Mouse (Mus musculus): ENCODE results near the gene Rxrb. TPM values are rescaled to one million over a fixed set of nuclear protein-coding genes. Genes with fewer than 3 reads are reported as not detected.

Gene Rxrb
- polyA plus RNA-seq (2014; fragmentation: Illumina TruSeq; extraction: RNeasy Lipid Tissue Mini Kit (QIAGEN cat#74804); ENCODE audit: low read depth, low replicate concordance), result 0.99 TPM

DNA sequence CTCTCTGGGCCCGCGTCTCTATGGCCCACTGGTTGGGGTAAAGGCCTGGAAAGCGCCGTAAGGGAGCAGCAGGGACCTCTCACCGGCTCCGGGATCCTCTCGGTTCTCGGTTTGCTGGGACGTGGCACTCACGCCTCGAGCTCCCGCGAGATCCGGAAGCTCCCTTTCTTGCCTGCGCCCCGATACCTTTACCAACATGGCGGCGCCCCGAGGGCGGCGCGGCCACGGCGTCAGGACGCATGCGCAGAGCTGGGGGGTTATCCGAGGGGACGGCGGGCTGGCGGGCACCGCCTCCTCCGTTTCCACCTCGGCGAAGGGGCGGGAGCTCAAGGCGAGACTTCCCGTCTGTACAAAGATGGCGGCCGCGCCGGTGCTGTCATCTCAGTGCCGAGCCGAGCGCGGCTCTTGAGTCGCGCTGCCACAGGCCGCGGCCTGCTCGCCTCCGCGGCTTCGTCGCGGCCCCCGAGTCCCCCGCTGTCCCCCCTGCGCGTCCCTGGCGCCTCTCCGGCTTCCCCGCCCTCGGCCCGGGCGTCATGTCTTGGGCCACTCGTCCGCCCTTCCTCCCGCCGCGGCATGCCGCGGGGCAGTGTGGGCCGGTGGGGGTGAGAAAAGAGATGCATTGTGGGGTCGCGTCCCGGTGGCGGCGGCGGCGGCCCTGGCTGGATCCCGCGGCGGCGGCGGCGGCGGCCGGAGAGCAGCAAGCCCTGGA lies at the start of gene Rxrb, which contains the start of gene Slc39a7:
Gene Rxrb (plus strand): TSS at position 348 of the 709 bp plus-strand sequence.
Gene Slc39a7 (minus strand): TSS at position 218 of the 709 bp plus-strand sequence.

DNA sequence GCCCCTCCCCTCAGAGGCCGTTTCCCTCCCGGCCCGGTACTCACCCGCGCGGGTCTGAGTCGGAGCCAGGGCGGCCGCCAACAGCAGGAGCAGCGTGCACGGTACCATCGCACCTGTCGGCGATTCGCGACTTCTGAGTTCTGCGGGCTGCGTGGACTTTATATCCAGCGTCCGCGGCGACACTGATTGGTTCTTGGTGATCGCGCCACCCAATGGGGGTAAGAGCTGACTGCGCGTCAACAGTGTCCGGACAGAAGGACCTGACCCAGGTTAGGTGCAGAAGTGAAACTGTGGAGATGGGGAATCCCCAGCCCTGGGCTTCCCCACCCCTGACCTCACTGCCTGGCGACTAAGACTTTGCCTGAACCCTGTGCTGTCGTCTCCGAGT lies 31.5 kb upstream of the Rxrb start, which contains the start of gene H2-K1:
Gene H2-K1 (minus strand): TSS at position 198 of the 388 bp plus-strand sequence.

DNA sequence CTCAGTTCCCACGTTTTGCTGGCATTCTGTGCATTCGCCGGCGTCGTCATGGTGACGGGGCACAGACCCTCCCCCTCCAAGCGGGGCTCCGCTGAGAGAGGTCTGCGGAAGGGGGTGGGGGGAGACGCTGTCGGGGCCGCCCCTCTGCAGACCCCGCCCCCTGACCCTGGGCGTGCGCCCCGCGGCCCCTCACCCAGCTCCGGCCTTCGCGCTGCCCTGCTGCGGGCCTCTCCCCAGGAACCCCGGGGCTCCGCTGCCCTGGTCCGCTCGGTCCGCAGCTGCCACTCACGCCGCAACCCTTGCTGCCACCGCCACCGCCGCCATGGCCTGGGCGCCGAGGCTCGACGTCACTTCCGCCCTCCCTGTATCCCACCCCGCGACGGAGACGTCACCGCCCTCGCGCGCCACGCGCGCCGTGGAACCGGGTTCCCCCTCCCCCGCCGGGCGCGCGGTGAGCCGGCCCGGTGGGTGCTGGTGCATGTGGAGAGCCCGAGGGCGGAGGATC lies 7.2 kb upstream of the Rxrb start, which contains the start of gene Ring1:
Gene Ring1 (minus strand): TSS at position 364 of the 505 bp plus-strand sequence.

DNA sequence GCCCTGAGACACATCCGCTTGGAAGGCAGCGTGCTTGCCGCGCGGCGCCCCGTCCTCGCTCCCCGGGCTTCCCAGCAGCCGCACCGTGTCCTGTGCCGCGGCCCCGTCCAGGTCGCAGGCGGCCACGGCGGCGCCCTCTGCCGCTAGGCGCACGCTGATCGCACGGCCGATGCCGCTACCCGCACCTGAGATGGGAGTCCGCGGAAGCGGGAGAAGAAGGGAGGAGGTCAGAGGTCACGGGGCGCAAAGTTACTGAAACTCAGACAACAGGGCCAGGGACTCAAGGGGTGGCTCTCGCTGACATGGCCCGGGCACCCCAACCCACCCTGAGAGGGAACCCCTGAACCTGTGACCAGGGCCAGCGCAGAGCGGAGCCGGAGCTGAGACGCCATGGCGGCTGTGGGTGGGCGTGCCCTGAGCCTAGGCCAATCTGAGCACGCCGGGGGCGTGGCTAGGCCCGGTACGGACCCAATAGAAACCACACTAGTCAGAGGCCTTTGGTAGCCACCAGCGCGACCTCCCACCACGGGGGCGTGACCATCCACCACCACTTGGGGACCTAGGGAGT lies 3.9 kb upstream of the Rxrb start, which contains the start of gene H2-Ke6:
Gene H2-Ke6 (minus strand): TSS at position 405 of the 568 bp plus-strand sequence.

DNA sequence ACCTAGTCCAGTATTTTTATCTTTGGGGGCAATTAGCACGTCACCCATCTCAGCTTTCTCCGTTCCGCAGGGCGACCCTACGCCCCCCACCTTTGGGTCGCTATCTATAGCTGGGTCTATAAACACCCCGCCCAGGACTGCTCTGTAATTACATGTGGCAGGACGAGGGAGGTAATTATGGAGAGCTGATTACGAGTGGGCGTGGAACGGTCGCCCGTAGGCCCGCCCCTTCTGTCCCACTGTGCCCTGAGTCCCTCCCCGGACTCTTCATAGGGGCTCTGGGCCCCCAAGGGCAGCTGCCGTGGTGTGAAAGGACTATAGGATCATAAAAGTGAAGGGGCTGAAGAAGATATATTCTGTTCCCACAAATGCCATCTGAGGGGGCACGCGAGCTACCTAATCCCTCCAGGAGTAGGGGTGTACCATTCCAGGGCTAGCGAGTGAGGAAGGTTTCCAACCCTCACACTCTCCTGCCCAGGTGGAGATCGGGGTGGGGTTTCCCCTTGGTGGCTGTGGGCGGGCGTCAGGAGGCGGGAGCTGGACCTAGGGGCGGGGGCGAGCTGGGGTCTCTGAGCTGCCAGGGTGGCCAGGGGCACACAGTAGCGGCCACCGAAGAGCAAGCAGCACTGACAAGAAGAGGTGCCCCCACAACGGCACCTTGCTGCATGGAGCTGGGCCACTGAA lies 7.4 kb downstream of the Rxrb start, which contains the start of gene Col11a2:
Gene Col11a2 (plus strand): TSS at position 560 of the 684 bp plus-strand sequence.

Other genes starting within 250 kb of the Rxrb start
- gene Angptl4, start 250.0 kb upstream of the Rxrb start, polyA plus RNA-seq (2014; fragmentation: Illumina TruSeq; extraction: RNeasy Lipid Tissue Mini Kit (QIAGEN cat#74804); ENCODE audit: low read depth, low replicate concordance), result 4.9 TPM
- gene Kank3, start 221.3 kb upstream of the Rxrb start, polyA plus RNA-seq (2014; fragmentation: Illumina TruSeq; extraction: RNeasy Lipid Tissue Mini Kit (QIAGEN cat#74804); ENCODE audit: low read depth, low replicate concordance), result 17.0 TPM
- 62.1 TPM for gene Rps28, start 207.2 kb upstream of the Rxrb start, polyA plus RNA-seq (2014; fragmentation: Illumina TruSeq; extraction: RNeasy Lipid Tissue Mini Kit (QIAGEN cat#74804); ENCODE audit: low read depth, low replicate concordance)
- gene Ndufa7, start 207.2 kb upstream of the Rxrb start, polyA plus RNA-seq (2014; fragmentation: Illumina TruSeq; extraction: RNeasy Lipid Tissue Mini Kit (QIAGEN cat#74804); ENCODE audit: low read depth, low replicate concordance), result 29.1 TPM
- 7.3 TPM for gene Cd320, start 188.7 kb upstream of the Rxrb start, polyA plus RNA-seq (2014; fragmentation: Illumina TruSeq; extraction: RNeasy Lipid Tissue Mini Kit (QIAGEN cat#74804); ENCODE audit: low read depth, low replicate concordance)
- gene Gm7029, start 158.0 kb upstream of the Rxrb start, polyA plus RNA-seq (2014; fragmentation: Illumina TruSeq; extraction: RNeasy Lipid Tissue Mini Kit (QIAGEN cat#74804); ENCODE audit: low read depth, low replicate concordance), result not detected
- not detected for gene Kifc1, start 141.2 kb upstream of the Rxrb start, polyA plus RNA-seq (2014; fragmentation: Illumina TruSeq; extraction: RNeasy Lipid Tissue Mini Kit (QIAGEN cat#74804); ENCODE audit: low read depth, low replicate concordance)
- not detected for gene Platr17, start 126.7 kb upstream of the Rxrb start, polyA plus RNA-seq (2014; fragmentation: Illumina TruSeq; extraction: RNeasy Lipid Tissue Mini Kit (QIAGEN cat#74804); ENCODE audit: low read depth, low replicate concordance)
- gene Daxx, start 122.4 kb upstream of the Rxrb start, polyA plus RNA-seq (2014; fragmentation: Illumina TruSeq; extraction: RNeasy Lipid Tissue Mini Kit (QIAGEN cat#74804); ENCODE audit: low read depth, low replicate concordance), result 9.9 TPM
- 43.1 TPM for gene Tapbp, start 115.9 kb upstream of the Rxrb start, polyA plus RNA-seq (2014; fragmentation: Illumina TruSeq; extraction: RNeasy Lipid Tissue Mini Kit (QIAGEN cat#74804); ENCODE audit: low read depth, low replicate concordance)
- 1.3 TPM for gene Zbtb22, start 115.9 kb upstream of the Rxrb start, polyA plus RNA-seq (2014; fragmentation: Illumina TruSeq; extraction: RNeasy Lipid Tissue Mini Kit (QIAGEN cat#74804); ENCODE audit: low read depth, low replicate concordance)
- gene Rgl2, start 102.3 kb upstream of the Rxrb start, polyA plus RNA-seq (2014; fragmentation: Illumina TruSeq; extraction: RNeasy Lipid Tissue Mini Kit (QIAGEN cat#74804); ENCODE audit: low read depth, low replicate concordance), result 3.8 TPM
- 14.8 TPM for gene Pfdn6, start 91.5 kb upstream of the Rxrb start, polyA plus RNA-seq (2014; fragmentation: Illumina TruSeq; extraction: RNeasy Lipid Tissue Mini Kit (QIAGEN cat#74804); ENCODE audit: low read depth, low replicate concordance)
- 0.70 TPM for gene Wdr46, start 91.2 kb upstream of the Rxrb start, polyA plus RNA-seq (2014; fragmentation: Illumina TruSeq; extraction: RNeasy Lipid Tissue Mini Kit (QIAGEN cat#74804); ENCODE audit: low read depth, low replicate concordance)
- 0.35 TPM for gene B3galt4, start 80.3 kb upstream of the Rxrb start, polyA plus RNA-seq (2014; fragmentation: Illumina TruSeq; extraction: RNeasy Lipid Tissue Mini Kit (QIAGEN cat#74804); ENCODE audit: low read depth, low replicate concordance)
- gene Vps52, start 76.0 kb upstream of the Rxrb start, polyA plus RNA-seq (2014; fragmentation: Illumina TruSeq; extraction: RNeasy Lipid Tissue Mini Kit (QIAGEN cat#74804); ENCODE audit: low read depth, low replicate concordance), result 6.1 TPM
- 17.8 TPM for gene Rps18, start 75.8 kb upstream of the Rxrb start, polyA plus RNA-seq (2014; fragmentation: Illumina TruSeq; extraction: RNeasy Lipid Tissue Mini Kit (QIAGEN cat#74804); ENCODE audit: low read depth, low replicate concordance)
- gene H2-K1, start 31.5 kb upstream of the Rxrb start, polyA plus RNA-seq (2014; fragmentation: Illumina TruSeq; extraction: RNeasy Lipid Tissue Mini Kit (QIAGEN cat#74804); ENCODE audit: low read depth, low replicate concordance), result 201 TPM
- gene Ring1, start 7.1 kb upstream of the Rxrb start, polyA plus RNA-seq (2014; fragmentation: Illumina TruSeq; extraction: RNeasy Lipid Tissue Mini Kit (QIAGEN cat#74804); ENCODE audit: low read depth, low replicate concordance), result 1.9 TPM
- gene H2-Ke6, start 3.8 kb upstream of the Rxrb start, polyA plus RNA-seq (2014; fragmentation: Illumina TruSeq; extraction: RNeasy Lipid Tissue Mini Kit (QIAGEN cat#74804); ENCODE audit: low read depth, low replicate concordance), result 6.8 TPM
- gene Slc39a7, start 130 bp upstream of the Rxrb start, polyA plus RNA-seq (2014; fragmentation: Illumina TruSeq; extraction: RNeasy Lipid Tissue Mini Kit (QIAGEN cat#74804); ENCODE audit: low read depth, low replicate concordance), result 0.82 TPM
- gene Col11a2, start 7.6 kb downstream of the Rxrb start, polyA plus RNA-seq (2014; fragmentation: Illumina TruSeq; extraction: RNeasy Lipid Tissue Mini Kit (QIAGEN cat#74804); ENCODE audit: low read depth, low replicate concordance), result not detected
- gene H2-Oa, start 60.5 kb downstream of the Rxrb start, polyA plus RNA-seq (2014; fragmentation: Illumina TruSeq; extraction: RNeasy Lipid Tissue Mini Kit (QIAGEN cat#74804); ENCODE audit: low read depth, low replicate concordance), result not detected
- not detected for gene H2-DMa, start 87.7 kb downstream of the Rxrb start, polyA plus RNA-seq (2014; fragmentation: Illumina TruSeq; extraction: RNeasy Lipid Tissue Mini Kit (QIAGEN cat#74804); ENCODE audit: low read depth, low replicate concordance)
- 272 TPM for gene Brd2, start 90.8 kb downstream of the Rxrb start, polyA plus RNA-seq (2014; fragmentation: Illumina TruSeq; extraction: RNeasy Lipid Tissue Mini Kit (QIAGEN cat#74804); ENCODE audit: low read depth, low replicate concordance)
- gene H2-DMb2, start 111.5 kb downstream of the Rxrb start, polyA plus RNA-seq (2014; fragmentation: Illumina TruSeq; extraction: RNeasy Lipid Tissue Mini Kit (QIAGEN cat#74804); ENCODE audit: low read depth, low replicate concordance), result not detected
- 2.0 TPM for gene H2-DMb1, start 121.3 kb downstream of the Rxrb start, polyA plus RNA-seq (2014; fragmentation: Illumina TruSeq; extraction: RNeasy Lipid Tissue Mini Kit (QIAGEN cat#74804); ENCODE audit: low read depth, low replicate concordance)
- gene Tap1, start 155.7 kb downstream of the Rxrb start, polyA plus RNA-seq (2014; fragmentation: Illumina TruSeq; extraction: RNeasy Lipid Tissue Mini Kit (QIAGEN cat#74804); ENCODE audit: low read depth, low replicate concordance), result 2.2 TPM
- 2.9 TPM for gene Psmb9, start 156.0 kb downstream of the Rxrb start, polyA plus RNA-seq (2014; fragmentation: Illumina TruSeq; extraction: RNeasy Lipid Tissue Mini Kit (QIAGEN cat#74804); ENCODE audit: low read depth, low replicate concordance)
- gene Psmb8, start 165.9 kb downstream of the Rxrb start, polyA plus RNA-seq (2014; fragmentation: Illumina TruSeq; extraction: RNeasy Lipid Tissue Mini Kit (QIAGEN cat#74804); ENCODE audit: low read depth, low replicate concordance), result 1.2 TPM
- gene Tap2, start 171.7 kb downstream of the Rxrb start, polyA plus RNA-seq (2014; fragmentation: Illumina TruSeq; extraction: RNeasy Lipid Tissue Mini Kit (QIAGEN cat#74804); ENCODE audit: low read depth, low replicate concordance), result 0.64 TPM
- 1.1 TPM for gene H2-Ob, start 207.1 kb downstream of the Rxrb start, polyA plus RNA-seq (2014; fragmentation: Illumina TruSeq; extraction: RNeasy Lipid Tissue Mini Kit (QIAGEN cat#74804); ENCODE audit: low read depth, low replicate concordance)
- gene H2-Ab1, start 225.9 kb downstream of the Rxrb start, polyA plus RNA-seq (2014; fragmentation: Illumina TruSeq; extraction: RNeasy Lipid Tissue Mini Kit (QIAGEN cat#74804); ENCODE audit: low read depth, low replicate concordance), result 26.2 TPM